Mouse (Mus musculus) midbrain, postnatal 0 days (tissue): ENCODE data around the gene Mpi. TPM values are rescaled to one million over a fixed set of nuclear protein-coding genes. Genes with fewer than 3 reads are reported as not detected.

Source experiments
- ATAC-seq: fragments of 200-750 bp; cut with Nextera tagmentation; 2 replicates; pipeline ENCODE4 v1.8.0; 2017; ENCODE audit warnings: moderate number of reproducible peaks, mild to moderate bottlenecking, moderate TSS enrichment, moderate library complexity; ENCODE audit not compliant: low FRiP score
- DNase-seq: peaks from one replicate; pipeline ENCODE4 v3.0.0-alpha.2; 2015; ENCODE audit warnings: low spot score
- H3K27ac ChIP-seq: fragments of 300-500 bp; sonication (generic); 2 replicates; pipeline ENCODE4 v1.5.1; 2014; ENCODE audit warnings: low read depth, mild to moderate bottlenecking, low read length, mixed read lengths
- H3K27me3 ChIP-seq: fragments of 300-500 bp; sonication (generic); 2 replicates; pipeline ENCODE4 v1.6.1; 2014; ENCODE audit warnings: low read length, control low read depth, mixed read lengths; ENCODE audit not compliant: insufficient read depth
- H3K36me3 ChIP-seq: fragments of 300-500 bp; sonication (generic); 2 replicates; pipeline ENCODE4 v1.6.1; 2014; ENCODE audit warnings: low read length, control low read depth, mixed read lengths; ENCODE audit not compliant: insufficient read depth
- H3K4me1 ChIP-seq: fragments of 300-500 bp; sonication (generic); 2 replicates; pipeline ENCODE4 v1.6.1; 2014; ENCODE audit warnings: mild to moderate bottlenecking, control low read depth, antibody characterized with exemption, low read length, mixed read lengths; ENCODE audit not compliant: insufficient read depth
- H3K4me2 ChIP-seq: fragments of 300-500 bp; sonication (generic); 2 replicates; pipeline ENCODE4 v1.6.1; 2014; ENCODE audit warnings: low read depth, mild to moderate bottlenecking, low read length, mixed read lengths; ENCODE audit not compliant: poor library complexity, severe bottlenecking
- H3K4me3 ChIP-seq: fragments of 300-500 bp; sonication (generic); 2 replicates; pipeline ENCODE4 v1.5.1; 2014; ENCODE audit warnings: low read depth, mild to moderate bottlenecking, low read length, moderate library complexity
- H3K9ac ChIP-seq: fragments of 300-500 bp; sonication (generic); replicated peaks from 2 replicates; pipeline ENCODE4 v1.6.1; 2014; ENCODE audit warnings: mild to moderate bottlenecking, low read length, moderate library complexity, mixed read lengths; ENCODE audit not compliant: poor library complexity, severe bottlenecking
- H3K9me3 ChIP-seq: fragments of 300-500 bp; sonication (generic); 2 replicates; pipeline ENCODE4 v1.6.1; 2016; ENCODE audit warnings: low read length, control low read depth
- CTCF ChIP-seq: IDR thresholded peaks from 2 replicates; pipeline ENCODE4 v1.5.1; 2016; ENCODE audit warnings: antibody characterized with exemption, mild to moderate bottlenecking
- WGBS: fragments of 180-500 bp; shearing (Covaris S2); extraction: QIAGEN DNeasy Blood & Tissue Kit; methylation state at CpG from one replicate; pipeline ENCODE4 v1.1.7; 2014; 5-methylcytosine and 5-hydroxymethylcytosine counted together
- polyA plus RNA-seq: library from polyadenylated mRNA; unstranded; fragments of >200 nt; fragmentation: Nextera tagmentation; extraction: Ambion mirVana; gene quantifications from 2 replicates; pipeline ENCODE4 v1.2.1, GENCODE M21; 2015
- total RNA-seq: library from RNA; depleted of rRNA; stranded (reverse); fragments of >200 nt; gene quantifications from 2 replicates; pipeline ENCODE4 v1.2.3, GENCODE M21; 2014

Mpi gene
- total and polyA plus RNA-seq, 2 experiments from 2014 or later = 57.2 to 60.5 TPM

DNA sequence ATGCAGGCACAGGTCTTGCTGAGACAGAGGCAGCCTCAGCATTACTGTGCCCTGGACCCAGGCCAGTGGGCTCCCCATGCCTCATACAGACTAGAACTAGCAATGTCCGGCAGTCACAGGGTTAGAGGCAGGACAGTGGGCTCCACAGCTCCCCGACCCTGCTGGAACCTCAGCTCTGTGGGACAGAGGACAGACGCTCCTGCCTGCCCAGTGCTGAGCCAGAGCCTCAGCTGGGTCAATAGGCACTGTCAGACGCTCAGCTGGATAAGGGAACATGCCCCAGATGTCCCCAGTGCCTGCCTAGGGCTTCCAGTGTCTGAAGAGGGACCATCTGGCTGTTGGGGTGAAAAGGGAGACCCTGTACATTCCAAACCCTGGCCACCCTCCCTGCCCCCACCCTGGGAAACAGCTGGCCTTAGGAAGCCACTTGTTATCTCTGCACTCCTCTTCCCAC lies 45.4 kb upstream of the Mpi start:
- ATAC-seq = 0 out of 2 replicates have a peak, but pooled peaks have one; percentile 14

DNA sequence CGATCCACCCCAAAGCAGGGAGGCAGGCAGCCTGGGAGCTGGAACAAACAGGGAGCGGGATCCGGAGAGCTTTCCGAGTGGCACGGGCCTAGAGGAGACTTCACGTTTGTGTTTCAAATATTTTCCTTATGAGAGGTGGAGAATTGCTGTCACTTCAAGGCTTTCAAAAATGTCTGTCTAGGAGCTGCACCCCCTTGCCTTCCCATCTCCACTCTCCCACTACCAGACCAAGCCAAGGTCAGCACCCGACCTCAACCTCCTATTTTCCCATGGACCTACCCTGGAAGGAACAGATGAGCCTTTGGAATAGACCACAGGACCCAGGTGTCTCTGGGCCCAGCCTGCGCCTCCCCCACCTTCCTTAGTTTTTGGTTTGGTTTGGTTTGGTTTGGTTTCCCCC lies 44.7 kb upstream of the Mpi start:
- ATAC-seq (no peak), DNase-seq (no peak)
- Histone ChIP-seq H3K27me3 (no peaks in the 10 kb centered on the region), H3K9me3 (no peaks in the 10 kb centered on the region), H3K27ac (no peak overlapping the region), H3K4me2 (no peak overlapping the region), H3K4me1 (no peaks in the 10 kb centered on the region), H3K9ac (no peak overlapping the region), H3K4me3 (no peak overlapping the region), H3K36me3 (peaks cover 25% of the 10 kb centered on the region)
- 88% methylated on average over 8 of the region's 8 CpGs for WGBS
- TF ChIP-seq CTCF = no peak

More for the DNA sequence above, 45.4 kb upstream of the Mpi start:
- H3K27me3 ChIP-seq = no peaks in the 10 kb centered on the region
- H3K27ac ChIP-seq = no peak overlapping the region
- no peak overlapping the region for H3K4me3 ChIP-seq
- WGBS = 15% methylated on average over 4 of the region's 4 CpGs
- no peak overlapping the region for H3K9ac ChIP-seq
- H3K4me2 ChIP-seq = no peak overlapping the region
- H3K4me1 ChIP-seq = no peaks in the 10 kb centered on the region
- TF ChIP-seq CTCF = no peak
- H3K9me3 ChIP-seq = no peaks in the 10 kb centered on the region
- DNase-seq = no peak
- H3K36me3 ChIP-seq = peaks cover 24% of the 10 kb centered on the region

DNA sequence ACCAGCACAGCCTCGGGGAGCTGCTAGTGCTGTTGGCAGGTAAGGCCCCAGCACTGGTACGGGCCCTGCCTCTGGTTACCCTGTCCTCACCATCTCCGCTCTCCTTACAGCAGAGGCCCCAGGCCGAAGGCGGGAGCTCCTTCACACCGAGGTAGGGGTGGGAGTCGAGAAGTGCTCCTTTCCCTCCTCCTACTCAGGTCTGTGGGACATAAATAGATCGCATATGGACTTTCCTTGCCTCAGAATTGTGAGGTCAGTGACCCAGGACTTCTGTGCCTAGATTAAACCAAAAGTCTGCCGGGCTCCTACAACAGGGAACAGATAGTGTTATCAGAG lies 41.6 kb upstream of the Mpi start:
- no peak for TF ChIP-seq CTCF
- Histone ChIP-seq H3K9me3 (no peaks in the 10 kb centered on the region), H3K9ac (no peak overlapping the region), H3K27me3 (no peaks in the 10 kb centered on the region), H3K4me1 (no peaks in the 10 kb centered on the region), H3K27ac (no peak overlapping the region), H3K4me2 (no peak overlapping the region), H3K36me3 (peaks cover 27% of the 10 kb centered on the region), H3K4me3 (no peak overlapping the region)
- ATAC-seq = no peak
- no peak for DNase-seq
- WGBS = 68% methylated on average over 9 of the region's 9 CpGs

DNA sequence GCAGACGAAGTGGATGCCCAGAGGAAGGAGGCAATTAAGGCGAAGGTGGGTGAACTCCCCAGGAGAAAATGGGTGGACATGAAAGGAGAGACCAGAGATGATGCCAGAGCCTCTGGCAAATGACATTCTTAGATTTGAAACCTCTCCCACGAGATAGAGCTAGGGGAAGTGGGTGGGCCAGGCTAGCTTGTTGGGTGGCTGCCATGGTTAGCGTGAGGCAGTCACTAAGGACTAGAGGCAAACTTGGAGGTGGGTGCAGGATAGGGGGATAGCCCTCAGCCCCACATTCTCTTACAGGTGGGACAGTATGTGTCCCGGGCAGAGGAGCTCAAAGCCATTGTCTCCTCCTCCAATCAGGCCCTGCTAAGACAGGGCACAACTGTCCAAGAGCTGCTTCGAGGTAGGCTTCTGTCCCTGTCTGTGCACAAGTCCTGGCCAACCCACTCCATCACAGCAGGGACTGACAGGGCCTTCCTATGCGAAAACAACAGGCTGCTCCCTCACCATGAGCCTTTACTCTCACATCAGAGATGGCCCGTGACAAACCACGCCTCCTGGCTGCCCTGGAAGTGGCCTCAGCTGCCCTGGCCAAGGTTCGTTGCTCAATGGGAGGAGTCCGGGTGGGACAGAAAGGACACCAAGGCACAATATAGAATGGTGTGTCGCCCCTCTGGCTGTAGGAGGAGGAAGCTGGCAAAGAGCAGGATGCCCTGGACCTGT lies 41.1 kb upstream of the Mpi start:
- Histone ChIP-seq H3K4me3 (no peak overlapping the region), H3K4me1 (no peaks in the 10 kb centered on the region), H3K36me3 (peaks cover 27% of the 10 kb centered on the region), H3K27ac (no peak overlapping the region), H3K27me3 (no peaks in the 10 kb centered on the region), H3K4me2 (no peak overlapping the region), H3K9me3 (no peaks in the 10 kb centered on the region), H3K9ac (no peak overlapping the region)
- ATAC-seq (no peak), DNase-seq (no peak)
- no peak for TF ChIP-seq CTCF
- 38% methylated on average over 12 of the region's 12 CpGs for WGBS

DNA sequence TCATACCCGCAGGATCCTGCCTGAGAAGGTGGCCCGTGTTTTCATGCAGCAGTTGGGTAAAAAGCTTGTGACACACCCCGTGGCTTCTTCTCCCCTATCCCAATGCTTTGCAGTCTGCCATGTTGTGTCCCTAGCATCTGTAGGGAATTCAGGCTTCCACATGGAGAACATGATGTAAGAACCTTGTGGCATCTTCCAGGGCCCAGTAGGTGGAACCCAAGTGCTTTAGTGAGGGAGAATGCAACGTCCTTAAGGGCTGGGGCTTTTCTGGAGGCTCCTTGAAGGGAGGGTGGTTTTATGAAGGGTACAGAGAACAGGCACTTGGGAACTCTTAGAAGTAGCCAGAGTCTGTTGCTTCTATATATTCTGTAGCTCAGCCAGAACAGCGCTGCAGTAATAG lies 38.2 kb upstream of the Mpi start:
- 42% methylated on average over 5 of the region's 5 CpGs for WGBS
- Histone ChIP-seq H3K36me3 (peaks cover 40% of the 10 kb centered on the region), H3K9me3 (no peaks in the 10 kb centered on the region), H3K4me3 (no peak overlapping the region), H3K4me2 (peak overlapping the region; percentile 59; the same call in 1 of the 2 replicates), H3K9ac (no peak overlapping the region), H3K4me1 (no peaks in the 10 kb centered on the region), H3K27me3 (no peaks in the 10 kb centered on the region), H3K27ac (no peak overlapping the region)
- no peak for ATAC-seq
- TF ChIP-seq CTCF = peak; percentile 65
- DNase-seq = peak; percentile 49

DNA sequence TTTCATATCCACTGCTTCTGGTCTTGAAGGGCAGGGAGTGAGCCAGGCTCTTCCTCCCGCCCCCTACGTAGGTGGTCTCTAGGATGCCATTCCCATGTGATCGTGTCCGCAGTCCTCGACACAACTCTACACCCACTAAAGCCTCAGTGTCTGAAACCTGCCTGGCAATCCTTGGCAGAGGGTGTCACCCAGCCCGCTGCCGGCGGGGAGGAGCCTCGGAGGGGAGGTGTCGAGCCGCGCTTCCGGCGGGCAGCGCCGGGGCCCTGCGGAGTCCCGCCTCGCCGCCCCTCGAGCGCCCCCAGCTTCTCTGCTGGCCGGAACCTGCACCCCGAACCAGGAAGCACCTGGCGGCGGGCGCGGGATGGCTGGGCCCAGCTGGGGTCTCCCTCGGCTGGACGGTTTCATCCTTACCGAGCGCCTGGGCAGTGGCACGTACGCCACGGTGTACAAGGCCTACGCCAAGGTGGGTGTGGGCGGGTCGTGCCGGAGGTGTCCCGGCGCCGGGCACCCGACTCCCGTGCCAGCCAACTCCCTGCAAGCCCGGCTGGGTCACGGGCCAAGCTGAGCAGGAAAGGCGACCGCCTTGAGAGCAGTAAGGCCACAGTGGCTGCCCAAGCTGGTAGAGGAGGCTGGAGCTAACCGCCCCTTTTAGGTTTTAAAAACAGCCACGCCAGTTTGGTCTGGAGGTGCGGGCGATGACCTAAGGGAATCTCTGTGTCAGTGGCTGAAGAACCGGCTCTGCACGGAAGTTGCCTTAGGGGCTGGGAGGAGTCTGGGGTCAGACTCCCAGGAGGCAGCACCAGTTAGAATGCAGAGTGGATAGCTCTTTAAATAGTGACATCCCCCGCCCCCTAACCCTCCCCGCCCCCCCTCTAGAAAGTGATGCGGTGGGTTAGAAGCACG lies 36.9 kb upstream of the Mpi start, which contains the start of gene Ulk3:
Ulk3 (plus strand) TSS at position 229 of the 903 bp plus-strand sequence.
- Histone ChIP-seq H3K9ac (peak within 1 kb of the TSS; percentile 69), H3K27me3 (no peaks in the 10 kb centered on the region), H3K36me3 (peaks cover 30% of the 10 kb centered on the region), H3K4me2 (peak within 1 kb of the TSS; percentile 59), H3K4me3 (peak within 1 kb of the TSS; percentile 45), H3K27ac (peak within 1 kb of the TSS; percentile 4), H3K4me1 (no peaks in the 10 kb centered on the region), H3K9me3 (no peaks in the 10 kb centered on the region)
- peak; percentile 71 for DNase-seq
- TF ChIP-seq CTCF = peak; percentile 48
- ATAC-seq = peak; percentile 77
- under 1% methylated on average over 58 of the region's 58 CpGs for WGBS
